Mouse (Mus musculus) brain, adult 2 months (tissue): ENCODE measurements at regions not wholly inside any gene's neighbourhood (a gene's known extent, or its start where the extent isn't known, plus 50 kb on each side); places are given as distances from the start of the nearest gene placed in this dataset.
A peak's percentile ranks its signal among the peaks of the same experiment; 100 is the strongest.

Source experiments
- DNase-seq: peaks from one replicate; pipeline ENCODE4 v3.0.0; 2011; ENCODE audit warnings: low read depth, low spot score

GRCm38 (mm10) chrX:11903116-11903700, 256.9 kb downstream of the Bcor start:
- no peak for DNase-seq

DNA sequence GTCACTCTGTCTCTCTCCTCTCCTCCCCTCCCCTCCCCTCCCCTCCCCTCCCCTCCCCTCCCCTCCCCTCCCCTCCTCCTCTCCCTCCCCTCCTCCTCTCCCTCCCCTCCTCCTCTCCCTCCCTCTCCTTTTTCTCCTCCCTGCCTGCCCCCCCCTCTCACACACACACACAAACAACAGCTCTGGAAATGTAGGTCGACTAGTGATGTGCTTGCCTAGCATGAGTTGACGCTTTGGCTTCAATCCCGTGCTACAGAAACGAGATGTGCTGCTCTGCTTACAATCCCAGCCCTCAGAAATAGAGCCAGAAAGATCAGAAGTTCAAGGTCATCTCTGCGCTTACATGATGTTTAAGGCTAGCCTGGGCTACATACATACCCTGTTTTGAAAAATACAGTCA, 254.9 kb downstream of the Bcor start:
- DNase-seq: peak; percentile 24

DNA sequence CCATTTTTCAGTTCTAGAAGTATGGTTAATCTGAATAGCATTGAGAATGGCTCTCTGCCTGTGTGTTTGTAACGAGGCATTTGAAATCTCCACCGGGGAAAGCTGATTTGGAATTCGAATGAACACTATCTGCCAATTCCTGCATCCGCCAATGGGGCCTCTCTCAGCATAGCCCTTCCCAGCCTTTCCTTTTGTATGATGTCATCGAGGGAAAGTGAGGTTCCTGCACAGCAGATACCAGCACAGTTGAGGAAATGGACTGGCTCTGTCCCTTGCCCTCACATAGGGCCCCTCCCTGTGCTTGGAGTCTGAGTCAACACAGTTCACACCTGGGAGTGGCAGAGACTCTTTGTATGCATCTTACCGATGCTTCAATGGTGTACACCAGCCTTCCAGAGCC, 253.0 kb downstream of the Bcor start:
- no peak for DNase-seq

DNA sequence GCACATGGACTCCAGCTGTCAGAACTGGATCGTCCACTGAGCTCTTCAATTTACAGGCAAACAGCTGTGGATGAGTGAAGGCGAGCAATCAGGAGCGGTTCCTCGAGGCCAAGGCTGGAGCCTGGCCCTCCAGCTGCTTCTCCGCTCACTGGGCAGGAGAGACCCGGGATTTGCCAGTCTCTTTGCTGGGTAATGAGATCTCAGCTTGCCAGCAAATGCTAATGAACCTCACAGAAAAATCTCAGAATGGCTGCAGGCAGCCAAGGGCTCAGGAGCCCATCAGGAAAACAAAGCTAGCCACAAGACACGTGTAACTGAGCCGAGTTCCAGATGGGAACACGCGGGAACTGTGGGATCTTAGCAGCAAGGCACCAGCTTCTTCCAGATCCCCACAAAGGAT, 244.2 kb downstream of the Bcor start:
- no peak for DNase-seq

GRCm38 (mm10) chrX:11920231-11920630, 239.9 kb downstream of the Bcor start:
- no peak for DNase-seq

GRCm38 (mm10) chrX:11924639-11925302, 235.4 kb downstream of the Bcor start:
- DNase-seq: no peak

DNA sequence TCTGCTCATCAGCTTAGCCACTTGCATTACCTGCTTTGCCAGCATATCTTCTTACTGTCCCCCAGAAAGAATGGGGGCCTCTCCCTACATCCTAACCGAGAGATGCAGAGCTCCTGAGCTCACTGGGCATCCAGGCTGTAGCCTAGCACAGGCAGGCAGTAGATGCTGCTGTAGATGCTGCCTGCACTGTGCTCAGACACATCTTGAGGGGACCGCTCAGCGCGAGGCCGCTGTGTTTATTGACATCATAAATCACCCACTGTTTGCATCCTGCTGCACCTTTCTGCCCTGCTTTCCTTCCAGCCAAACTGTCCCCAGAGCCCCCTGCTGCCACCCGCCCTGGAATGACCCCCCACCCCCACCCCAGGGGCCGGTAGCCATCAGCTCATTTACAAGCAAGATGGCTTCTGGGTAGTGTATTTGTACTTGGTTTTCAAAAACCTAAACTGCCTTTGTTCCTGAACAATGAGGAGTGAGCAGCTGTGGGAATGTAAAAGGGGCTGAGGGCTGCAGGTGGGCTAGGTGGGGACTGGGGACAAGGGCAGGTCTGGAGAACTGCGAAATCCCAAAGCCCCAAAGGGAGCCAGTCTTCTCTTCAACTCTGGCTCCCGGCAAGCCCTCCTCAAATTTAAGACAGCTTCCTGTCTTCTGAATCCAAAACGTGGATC, 233.2 kb downstream of the Bcor start:
- no peak for DNase-seq

DNA sequence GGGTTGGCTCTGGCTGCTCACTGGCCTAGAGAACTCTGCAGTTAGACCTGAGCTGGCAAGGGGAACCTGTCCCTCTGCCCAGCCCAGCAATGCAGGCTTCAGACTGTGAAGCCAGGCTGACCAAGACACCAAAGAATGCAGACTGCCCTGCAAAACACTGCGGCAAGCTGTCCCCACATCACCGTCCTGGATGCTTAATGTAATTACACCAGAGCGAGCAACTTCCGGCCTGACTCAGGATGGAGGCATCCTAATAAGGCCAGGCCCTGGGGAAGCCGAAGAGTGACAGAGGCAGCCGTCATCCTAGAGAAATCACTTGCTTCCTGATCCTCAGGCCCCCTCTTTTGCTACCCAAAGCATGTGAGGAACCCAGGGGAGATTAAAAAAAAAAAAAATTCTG, 230.7 kb downstream of the Bcor start:
- DNase-seq: no peak

GRCm38 (mm10) chrX:11931432-11931831, 228.7 kb downstream of the Bcor start:
- no peak for DNase-seq

- peak; percentile 37 for DNase-seq
Observed at GRCm38 (mm10) chrX:11935337-11935736, 224.8 kb downstream of the Bcor start.

DNA sequence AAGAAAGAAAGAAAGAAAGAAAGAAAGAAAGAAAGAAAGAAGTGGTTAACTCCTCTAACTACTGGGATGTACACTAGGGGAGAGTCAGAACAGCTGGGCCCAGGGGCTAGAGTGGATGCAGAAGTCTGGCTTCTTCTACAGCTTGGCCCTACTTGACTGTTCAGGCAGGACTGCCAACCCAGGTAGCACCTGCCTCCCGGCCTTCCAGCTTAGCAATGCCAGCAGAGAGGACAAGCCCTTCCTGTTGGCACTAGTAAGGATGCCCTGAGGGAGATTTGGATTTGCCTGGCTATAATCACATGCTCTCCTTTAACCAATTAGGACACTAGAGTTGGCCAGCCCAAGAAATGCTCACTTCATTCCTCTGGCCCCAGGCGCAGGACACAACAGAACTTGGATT, 219.9 kb downstream of the Bcor start:
- DNase-seq: no peak

DNA sequence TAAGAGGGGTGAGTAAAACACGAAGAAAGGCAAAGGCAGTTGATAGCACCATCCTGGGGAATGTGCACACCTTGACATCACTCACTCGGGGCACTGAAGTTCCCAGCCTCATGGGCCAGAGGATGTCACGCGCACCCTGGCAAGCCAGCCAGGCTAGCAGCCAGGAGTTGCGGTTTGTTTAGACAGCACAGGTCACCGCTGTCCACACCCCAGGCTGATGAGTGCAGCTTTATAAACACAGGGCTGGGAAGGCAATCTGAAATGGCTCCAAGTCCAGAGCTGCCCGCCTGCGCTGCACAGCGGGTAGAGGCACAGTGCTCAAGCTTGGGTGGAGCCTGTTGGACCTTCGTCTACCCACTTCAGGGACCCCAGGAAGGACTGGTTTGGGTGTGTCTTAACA, 216.8 kb downstream of the Bcor start:
- no peak for DNase-seq

- DNase-seq: no peak
Observed at GRCm38 (mm10) chrX:11944574-11944973, 215.6 kb downstream of the Bcor start.

GRCm38 (mm10) chrX:11945280-11945679, 214.9 kb downstream of the Bcor start:
- peak; percentile 32 for DNase-seq

- no peak for DNase-seq
Observed at GRCm38 (mm10) chrX:11952193-11952592, 208.0 kb downstream of the Bcor start.

DNA sequence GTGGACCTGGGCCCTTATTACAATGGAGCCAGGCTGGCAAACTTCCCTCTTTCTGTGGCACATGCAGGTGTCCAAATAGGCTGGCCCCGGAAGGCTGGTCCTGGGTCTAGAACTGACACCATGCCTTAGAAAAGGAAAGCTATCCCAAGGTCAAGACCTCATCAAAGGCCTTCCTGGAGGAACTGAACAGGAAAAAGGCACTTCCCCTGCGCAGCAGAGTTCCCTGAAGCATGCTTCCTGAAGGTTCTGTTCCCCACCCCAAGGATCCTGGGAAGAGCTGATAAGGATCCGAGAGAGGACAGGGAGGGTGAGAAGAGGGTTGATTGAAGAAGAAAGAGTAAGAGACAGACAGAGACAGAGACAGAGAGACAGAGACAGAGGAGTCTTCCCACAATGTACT, 204.0 kb downstream of the Bcor start:
- no peak for DNase-seq

GRCm38 (mm10) chrX:11957011-11957410, 203.1 kb downstream of the Bcor start:
- DNase-seq: no peak

- DNase-seq: peak; percentile 64
Observed at GRCm38 (mm10) chrX:11959871-11960552, 200.1 kb downstream of the Bcor start.

- DNase-seq: no peak
Observed at GRCm38 (mm10) chrX:11961350-11961749, 198.8 kb downstream of the Bcor start.

DNA sequence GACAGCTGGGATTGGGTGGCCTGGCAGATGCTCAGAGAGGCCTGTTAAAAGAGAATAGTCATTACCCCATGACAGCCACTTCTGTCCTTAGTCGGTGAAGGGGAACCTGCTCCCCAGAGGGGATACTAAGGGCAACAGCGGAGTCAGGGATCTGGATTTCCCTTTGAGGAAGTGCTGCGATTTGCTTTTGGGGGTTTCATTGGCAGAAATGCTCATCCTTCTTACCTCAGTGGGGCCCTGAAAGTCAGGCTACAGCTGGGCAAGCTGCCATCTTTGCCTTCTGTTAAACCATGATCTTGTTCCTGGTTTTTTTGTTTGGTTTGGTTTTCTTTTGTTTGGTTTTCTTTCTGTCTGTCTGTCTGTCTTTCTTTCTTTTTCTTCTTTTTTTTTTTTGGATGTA, 195.7 kb downstream of the Bcor start:
- DNase-seq: no peak

GRCm38 (mm10) chrX:11978679-11979078, 181.5 kb downstream of the Bcor start:
- no peak for DNase-seq

- DNase-seq: no peak
Observed at GRCm38 (mm10) chrX:11983276-11983675, 176.9 kb downstream of the Bcor start.
